Mouse (Mus musculus): ENCODE measurements around the gene Bsn. TPM values are rescaled to one million over a fixed set of nuclear protein-coding genes. Genes with fewer than 3 reads are reported as not detected.
"Not testable (repeated sequence)": the region's sequence is repeated elsewhere in the genome, so short reads cannot be mapped to it uniquely, and the experiment has no call there.

Bsn gene
- total RNA-seq, 2 experiments from 2014 or later = 203 to 219 TPM

DNA sequence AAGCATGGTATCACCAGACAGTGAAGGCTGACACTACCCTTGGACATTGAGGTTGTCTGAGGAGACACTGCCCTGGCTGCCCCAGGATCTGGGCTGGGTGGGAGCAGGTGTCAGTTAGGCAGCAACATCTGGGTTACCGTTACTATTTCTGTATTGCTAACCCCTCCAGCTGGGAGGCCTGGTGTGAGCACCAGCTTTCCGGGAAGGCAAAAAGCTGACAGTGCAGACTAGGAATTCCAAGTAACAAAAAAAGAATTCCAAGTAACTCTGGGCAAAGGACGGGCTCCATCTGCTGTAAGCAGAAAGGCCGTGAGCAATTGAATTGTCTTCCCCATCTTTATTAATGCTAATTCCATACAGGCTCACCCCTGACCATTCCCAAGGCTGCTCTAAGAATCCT is 8.4 kb upstream of the Bsn start:
- DNase-seq (ENCODE audit: low spot score in 2 of 2) = no peak

DNA sequence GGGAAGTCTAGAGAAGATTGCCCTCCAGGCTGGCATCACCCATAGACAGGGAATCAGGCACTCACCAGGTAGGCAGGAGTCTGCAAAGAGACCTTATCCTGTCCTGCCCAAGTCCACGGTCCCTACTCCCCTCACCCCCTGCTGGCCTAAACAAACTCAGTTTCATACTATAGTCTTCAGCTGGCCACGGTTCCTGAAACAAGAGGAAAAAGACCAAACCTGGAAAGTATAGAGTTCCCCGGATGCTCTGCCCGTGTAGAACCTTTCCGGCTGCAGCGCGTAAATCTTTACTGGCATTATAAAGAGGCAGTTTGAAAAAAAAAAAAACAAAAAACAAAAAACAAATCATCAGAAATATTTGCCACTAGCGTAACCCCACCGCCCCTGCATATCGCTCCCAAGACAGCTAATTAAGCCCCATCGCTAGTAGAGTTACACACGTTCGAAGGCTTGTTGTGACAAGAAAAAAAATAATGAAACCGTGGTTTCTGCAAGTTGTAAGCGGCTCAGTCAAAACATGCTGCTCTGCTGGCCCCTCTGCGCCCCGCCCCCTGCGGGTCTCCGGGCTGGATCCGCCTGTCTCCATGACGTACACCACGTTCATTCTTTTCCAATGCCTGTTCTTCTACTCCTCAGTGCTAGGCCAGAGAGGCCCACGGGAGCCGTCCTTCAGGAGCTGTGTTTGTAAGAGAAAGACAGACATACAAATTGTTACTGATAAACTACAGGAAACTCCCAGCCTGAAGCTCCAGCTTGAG is 6.9 kb upstream of the Bsn start:
- DNase-seq (ENCODE audit: low spot score in 2 of 2) = no peak

DNA sequence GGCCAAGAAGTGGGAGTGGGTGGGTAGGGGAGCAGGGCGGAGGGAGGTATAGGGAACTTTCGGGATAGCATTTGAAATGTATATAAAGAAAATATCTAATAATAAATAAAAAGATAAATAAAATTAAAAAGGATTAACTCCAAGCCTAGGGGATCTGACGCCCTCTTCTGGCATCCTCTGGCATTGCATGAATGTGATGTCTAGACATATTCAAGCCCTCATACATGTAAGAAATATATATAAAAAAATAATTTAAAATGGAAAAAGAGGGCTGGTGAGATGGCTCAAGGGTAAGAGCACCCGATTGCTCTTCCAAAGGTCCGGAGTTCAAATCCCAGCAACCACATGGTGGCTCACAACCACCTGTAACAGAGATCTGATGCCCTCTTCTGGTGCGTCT is 6.0 kb upstream of the Bsn start:
- DNase-seq (ENCODE audit: low spot score in 2 of 2) = not testable (repeated sequence)

DNA sequence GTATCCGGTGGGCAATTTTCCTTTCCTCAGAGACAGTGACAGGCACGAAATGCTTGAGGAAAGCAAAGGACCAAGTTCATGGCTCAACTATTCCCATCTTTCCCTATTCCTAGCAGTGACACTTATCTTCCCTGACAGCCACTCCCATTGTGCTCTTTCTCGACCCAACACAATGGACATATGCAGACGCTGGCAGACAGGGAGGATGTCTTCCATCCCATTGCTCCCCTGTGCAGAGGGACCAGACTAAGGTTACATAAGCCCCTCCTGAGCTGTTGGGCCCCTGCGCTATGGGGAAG is 747 bp downstream of the Bsn start:
- DNase-seq (ENCODE audit: low spot score in 2 of 2) = no peak

DNA sequence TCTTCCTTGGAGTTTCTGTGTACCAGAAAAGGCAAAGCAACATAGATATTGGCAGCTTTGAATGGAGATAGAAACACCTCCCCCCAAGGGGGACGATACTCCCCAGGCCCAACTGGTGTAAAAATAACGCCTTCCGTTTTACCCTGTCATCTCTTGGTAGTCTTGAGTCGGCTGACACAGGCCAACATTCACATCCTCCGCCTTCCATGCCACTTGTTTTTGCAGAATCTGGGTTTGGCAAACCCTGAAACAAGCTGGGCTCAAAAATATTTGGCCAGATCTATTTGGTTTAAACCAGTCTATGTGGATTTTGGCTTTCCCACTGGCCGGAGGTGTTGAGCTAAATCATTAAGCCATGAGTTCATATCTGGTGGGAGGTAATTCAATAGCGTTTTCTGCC is 1.2 kb downstream of the Bsn start:
- DNase-seq (ENCODE audit: low spot score in 2 of 2) = no peak

DNA sequence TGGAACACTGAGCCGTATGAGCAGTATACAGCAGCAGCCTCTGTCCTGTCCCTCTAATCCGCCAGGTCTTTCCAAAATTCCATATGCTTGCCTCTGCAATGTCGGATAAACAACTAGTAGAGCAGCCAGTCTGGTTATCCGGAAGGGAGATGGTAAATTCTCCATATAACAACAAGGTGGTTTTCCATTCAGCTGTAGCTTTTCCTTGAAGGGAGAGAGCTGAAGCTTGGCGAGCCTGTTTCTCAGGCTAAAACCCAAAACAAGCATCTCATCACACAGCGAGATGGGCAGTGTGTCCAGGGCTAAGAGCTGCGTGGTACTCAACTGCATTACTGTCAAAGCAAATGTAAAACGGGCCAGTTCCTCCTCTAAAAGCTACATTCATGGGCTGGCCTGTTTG is 1.7 kb downstream of the Bsn start:
- no peak for DNase-seq (ENCODE audit: low spot score in 2 of 2)

DNA sequence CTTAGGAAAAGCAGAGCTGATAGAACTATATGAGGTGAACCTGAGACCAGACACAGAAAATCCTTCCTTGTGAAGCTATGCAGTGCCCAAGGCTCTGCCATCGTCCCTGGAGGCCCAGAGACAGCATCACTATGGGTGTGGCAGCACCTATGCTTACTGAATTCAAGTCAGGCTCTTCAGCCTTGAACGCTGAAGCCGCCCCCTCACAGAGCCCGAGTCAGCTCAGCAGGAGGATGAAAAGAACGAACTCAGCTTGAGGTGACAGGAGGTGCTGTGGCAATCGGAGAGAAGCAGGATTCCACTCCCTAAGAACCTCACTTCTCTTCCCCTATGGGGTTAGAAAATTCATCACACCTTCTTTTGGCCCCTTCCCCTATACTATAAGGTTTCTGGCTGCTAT is 2.6 kb downstream of the Bsn start:
- no peak for DNase-seq (ENCODE audit: low spot score in 2 of 2)

DNA sequence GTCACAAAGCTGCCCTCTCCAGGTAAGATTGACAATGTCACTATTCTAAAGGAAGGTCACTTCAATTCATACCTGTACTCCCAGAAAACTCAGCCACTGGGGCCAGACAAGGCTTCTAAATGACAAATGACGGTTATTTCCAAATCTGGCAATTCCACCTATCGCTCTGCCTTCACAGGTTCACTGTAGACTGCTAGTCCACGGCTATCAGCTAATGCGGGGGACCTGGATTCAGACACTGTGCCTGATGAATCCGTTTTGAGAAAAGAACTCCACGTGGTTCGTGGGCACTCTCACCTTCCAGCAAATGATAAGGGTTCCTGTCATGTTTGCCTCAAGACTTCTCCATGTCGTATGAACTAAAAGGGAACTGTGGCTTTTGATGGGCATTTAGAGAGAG is 4.4 kb downstream of the Bsn start:
- no peak for DNase-seq (ENCODE audit: low spot score in 2 of 2)

DNA sequence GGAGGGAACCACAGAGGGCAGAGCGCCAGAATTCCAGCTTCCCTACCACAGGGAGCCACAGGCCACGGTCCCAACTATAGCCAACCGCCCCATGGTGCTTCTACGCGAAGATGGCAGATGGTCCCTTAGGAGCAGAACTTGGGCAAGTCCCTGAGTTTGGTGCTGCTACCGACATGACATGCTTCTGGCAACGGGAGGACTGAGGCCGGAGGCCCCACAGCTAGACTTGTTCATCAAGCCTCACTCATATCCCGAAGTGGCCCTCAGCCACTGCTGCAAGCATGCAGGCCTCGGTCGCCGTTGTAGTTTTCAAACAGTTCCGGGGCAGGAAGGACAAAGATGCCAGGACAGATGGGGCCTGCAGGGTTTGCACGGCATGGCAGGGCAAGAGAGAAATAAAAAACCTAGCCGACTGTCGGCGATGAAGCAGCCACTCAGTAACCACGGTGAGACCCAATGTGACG is 6.6 kb downstream of the Bsn start:
- no peak for DNase-seq (ENCODE audit: low spot score in 2 of 2)

DNA sequence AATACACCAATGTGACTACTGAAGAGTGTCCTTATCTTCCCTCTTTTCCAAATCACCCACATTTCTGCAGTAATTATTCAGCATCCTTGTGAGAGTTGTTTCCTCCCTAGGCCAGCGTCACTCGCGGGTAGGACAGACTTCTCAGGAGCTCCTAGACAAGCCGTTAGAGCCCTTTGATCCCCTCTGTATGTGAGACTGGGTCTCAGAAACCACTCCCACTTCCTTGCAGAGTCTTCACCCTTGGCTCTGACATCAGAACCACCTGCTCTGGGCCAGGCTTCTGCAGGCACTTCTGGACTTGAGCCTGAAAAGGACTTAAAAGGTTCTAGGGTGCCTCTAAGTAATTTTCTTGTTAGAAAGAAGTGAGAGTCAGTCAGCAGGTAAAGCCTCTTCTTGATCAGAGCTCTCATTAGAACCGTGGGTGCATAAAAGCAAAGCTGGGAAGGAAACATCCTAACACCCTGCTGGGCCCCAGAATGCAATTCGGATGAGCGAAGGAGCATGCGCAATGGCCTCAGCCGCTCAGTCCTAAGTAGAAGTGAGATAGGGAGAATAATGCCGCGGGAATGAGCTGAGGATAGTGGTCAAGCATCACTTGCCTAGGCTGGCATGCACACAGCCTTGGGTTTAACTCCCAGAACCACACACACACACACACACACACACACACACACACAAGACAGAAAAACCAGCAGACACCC is 7.2 kb downstream of the Bsn start:
- no peak for DNase-seq (ENCODE audit: low spot score in 2 of 2)

DNA sequence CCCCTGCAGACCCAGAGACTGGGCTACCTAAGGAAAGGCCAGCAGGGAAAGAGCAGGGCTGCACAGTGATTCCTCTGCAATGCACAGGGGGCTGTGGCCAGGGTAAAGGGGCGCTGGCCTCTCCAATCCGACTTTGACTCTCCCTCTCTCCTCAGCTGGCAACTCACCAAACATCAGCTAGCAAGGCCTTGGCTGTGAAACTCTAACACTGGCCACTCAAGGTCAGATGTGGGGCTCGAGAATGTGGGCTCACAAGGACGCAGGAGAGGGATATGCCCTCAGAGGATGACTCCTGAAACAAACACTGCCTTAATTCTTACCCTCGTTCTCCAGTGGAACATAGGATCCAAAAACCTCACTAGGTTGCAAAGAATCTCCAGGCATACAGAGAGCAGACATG is 11.8 kb downstream of the Bsn start:
- DNase-seq (ENCODE audit: low spot score in 2 of 2) = no peak

DNA sequence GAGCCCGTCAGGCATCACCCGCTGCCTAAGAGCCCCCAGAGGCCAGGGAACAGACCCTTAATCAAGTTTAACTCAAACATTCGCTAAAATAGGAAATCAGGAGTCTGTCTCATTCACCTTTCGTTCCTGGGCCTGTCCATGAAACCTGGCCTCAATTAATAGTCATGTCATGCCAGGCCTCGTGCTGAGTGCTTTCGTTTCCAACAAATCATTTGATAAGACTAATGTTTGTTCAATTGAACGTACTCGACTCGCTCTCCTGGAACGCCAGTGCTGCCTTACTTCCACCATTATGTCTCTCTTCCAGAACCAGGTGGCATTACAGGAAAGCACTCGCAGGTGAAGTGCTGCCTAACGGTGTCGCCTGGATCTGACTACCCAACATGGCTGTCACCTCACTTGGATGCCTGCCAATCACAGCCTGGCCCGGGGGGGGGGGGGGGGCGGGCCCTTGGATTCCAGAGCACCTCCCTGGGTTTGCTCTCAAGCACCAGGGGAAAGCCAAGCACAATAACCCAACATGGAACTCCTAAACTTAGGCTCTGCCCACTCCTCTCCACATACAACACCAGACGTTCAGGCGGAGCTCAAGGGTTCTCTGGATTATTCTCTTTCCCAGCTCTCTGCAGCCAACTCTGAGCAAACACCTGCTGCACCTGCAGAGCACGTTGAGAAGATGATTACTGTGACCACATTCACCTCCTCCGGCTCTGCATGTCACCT is 14.9 kb downstream of the Bsn start:
- DNase-seq (ENCODE audit: low spot score in 2 of 2) = no peak

DNA sequence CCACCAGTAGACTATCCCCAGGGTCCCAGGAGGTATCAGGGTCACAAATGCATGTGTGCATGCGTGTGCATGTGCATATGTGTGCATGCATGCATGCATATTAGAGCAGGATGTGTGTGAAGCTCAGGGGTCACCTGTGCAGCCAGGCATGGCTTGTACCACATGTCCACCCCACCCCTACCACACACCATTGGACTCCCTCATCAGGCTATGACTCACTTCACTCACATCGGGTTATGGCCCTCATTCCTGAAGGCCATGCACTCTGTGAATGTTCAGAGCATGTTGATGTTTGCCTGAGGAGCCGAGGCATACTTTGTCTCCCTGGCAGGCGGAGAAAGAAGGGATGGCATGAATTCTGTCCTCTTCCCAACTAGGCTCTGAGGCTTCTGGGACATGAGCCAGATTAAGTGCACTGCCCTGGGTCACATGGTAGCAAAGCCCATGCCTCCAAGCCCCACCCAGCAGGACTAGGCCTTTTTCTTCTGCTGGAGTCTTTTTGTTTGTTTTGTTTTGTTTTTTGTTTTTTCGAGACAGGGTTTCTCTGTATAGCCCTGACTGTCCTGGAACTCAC is 17.3 kb downstream of the Bsn start:
- no peak for DNase-seq (ENCODE audit: low spot score in 2 of 2)

DNA sequence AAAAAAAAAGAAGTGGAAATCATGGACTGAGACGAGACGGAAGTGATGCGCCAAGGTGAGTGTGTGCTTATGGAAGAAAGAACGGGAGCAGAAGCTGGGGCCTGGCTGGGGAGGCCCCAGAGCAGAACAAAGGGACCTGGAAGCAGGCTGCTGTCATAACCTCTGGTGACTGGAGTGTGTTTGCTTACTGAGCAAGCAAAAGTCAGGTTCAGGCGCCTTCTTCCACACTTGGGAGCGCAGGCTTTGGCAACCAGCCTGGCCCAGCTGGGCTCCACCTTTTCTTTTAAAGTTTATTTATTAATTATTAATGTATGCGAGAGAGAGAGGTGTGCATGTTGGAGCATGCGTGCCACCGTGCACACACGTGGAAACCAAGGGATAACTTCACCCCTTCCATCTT is 20.4 kb downstream of the Bsn start:
- no peak for DNase-seq (ENCODE audit: low spot score in 2 of 2)

DNA sequence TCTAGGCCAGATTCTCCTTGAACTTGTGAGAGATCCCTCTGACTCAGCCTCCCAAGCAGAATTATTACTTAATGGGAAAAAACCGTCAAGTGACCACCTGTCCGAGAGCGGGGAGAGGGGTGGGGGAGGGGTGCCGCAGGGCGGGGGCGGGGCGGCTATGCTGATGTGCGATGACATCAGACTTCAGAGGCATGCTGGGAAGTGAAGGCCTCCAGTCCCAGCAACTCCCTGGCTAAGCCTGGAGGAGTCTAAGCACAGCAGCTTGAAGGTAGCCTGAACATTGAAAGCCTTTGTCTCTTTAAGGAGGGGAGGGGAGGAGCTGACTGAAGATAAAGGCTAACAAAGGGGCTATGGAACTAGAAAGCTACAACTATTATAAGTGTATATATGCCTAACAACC is 25.0 kb downstream of the Bsn start:
- DNase-seq (ENCODE audit: low spot score in 2 of 2) = no peak

DNA sequence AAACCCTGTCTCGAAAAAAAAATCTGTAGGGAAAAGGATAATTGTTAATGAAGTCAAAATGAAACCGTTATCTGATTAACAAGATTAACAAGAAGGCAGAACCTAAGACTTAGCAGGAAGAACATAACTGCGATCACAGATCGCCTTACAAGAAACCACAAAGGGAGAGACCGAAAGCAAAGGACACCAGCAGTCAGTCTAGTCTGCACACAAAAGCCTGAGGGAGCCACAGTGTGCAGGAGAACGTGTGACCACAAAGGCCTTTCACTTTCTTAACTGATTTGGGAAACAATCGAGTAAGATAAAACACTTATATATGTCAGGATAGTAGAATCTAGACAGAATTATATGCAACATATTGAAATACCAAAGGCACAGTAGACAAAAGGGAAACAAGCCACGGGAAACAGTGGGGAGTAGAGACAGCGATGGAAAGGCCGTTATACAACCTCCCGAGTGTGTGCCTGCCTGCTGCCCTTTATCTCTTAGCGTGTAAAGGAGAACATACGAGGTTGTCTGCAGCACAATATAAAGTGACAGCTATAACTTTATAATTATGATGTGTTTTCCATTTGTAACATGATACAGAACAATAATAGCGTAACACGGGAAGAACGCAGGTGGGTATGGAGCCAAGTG is 26.4 kb downstream of the Bsn start:
- DNase-seq (ENCODE audit: low spot score in 2 of 2) = no peak

DNA sequence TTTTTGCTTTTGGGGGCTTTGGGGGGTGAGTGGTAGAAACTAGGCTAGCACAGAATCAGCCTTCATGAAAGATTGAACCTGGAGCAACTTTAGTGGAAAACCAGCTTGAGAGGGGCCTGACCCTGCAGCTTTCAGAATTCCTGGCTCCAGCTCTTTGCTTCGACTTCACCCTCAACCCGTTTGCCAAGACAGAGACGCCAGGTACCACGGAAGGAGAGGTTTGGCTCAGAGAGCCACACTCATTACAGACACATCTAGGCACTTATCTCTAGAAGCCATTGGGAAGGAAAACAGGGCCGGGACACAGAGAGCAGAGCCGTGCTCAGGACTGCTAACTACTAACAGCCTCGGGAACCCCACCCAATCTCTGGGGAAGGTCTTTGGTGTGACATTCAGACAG is 32.3 kb downstream of the Bsn start:
- DNase-seq (ENCODE audit: low spot score in 2 of 2) = no peak

DNA sequence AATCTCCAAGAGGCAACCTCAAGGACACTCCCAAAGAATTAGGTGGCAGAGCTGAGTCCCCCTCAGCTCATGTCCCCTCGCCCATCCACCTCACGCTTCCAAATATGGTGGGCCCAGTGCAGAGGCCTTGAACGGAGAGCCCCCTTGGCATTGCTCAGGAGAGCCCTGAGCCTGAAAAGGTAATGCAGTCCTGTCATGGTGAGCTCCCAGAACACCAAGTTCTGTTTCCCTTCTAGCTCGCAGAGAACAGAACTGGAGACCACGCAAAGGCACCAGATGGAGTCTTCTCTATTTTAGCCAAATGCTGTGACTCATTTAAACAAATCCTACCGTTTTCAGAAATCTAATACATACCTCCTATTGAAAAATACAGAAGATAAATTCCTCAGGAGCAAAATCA is 32.7 kb downstream of the Bsn start:
- peak; percentile 41 to 73 for DNase-seq (ENCODE audit: low spot score in 2 of 2)

DNA sequence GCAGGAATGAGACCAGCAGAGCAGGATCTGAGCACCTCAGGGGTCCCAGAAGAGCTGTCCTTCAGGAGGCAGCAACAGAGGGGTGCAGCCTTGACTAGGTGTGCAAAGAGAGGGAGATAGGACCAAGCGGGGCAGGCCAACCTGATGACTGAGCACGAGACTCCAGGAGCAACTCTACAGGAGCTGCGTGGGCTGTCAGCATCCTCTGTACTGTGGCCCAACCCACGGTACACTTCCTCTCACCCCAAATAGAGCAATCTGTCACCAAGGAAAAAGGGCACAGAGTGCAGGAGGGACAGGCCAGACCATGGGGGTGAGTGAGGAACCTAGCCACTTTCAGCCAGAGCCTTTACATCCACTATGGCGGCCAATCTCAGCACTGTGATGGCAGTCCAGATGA is 33.4 kb downstream of the Bsn start:
- no peak for DNase-seq (ENCODE audit: low spot score in 2 of 2)

DNA sequence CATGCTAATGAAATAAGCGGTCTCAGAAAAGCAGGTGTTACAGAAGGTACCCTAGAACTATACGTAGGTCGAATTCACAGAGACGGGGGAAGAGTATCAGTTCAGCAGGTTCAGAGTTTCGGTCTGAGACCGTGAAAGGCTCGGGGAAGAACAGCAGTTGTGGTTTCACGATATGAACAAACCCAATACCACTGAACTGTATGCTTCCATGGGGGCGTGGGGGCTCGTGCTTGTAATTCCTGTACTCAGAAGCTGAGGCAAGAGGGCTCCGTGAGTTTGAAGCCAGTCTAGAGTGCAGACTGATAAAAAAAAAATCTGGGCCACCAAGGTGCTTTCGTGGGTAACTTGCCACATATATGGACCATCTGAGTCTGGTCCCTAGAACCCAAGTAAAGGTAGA is 35.4 kb downstream of the Bsn start:
- DNase-seq (ENCODE audit: low spot score in 2 of 2) = no peak
